Mouse (Mus musculus) left cerebral cortex, postnatal 10 days (tissue): ENCODE measurements around the gene Flad1. TPM values are rescaled to one million over a fixed set of nuclear protein-coding genes. Genes with fewer than 3 reads are reported as not detected.
A peak's percentile ranks its signal among the peaks of the same experiment; 100 is the strongest.

Experiments
- DNase-seq, 2 experiments: peaks; one replicate each; pipeline ENCODE4 v3.0.0; 2021 to 2022; ENCODE audit warnings: low spot score in 2 of 2, mixed read lengths in 1 of 2; ENCODE audit errors: extremely low spot score in 1 of 2
- intact Hi-C: fragments of 180-260 bp; cut with DNase I; formaldehyde crosslinking; loops from one replicate; pipeline ENCODE4 v1.15.1; 2025
- total RNA-seq, 2 experiments: library from RNA; stranded (reverse); gene quantifications; 2 replicates each; pipeline ENCODE4 v1.2.3; 2021

Flad1 gene
- total RNA-seq, 2 experiments from 2014 or later, result 31.9 to 32.7 TPM

- intact Hi-C loops, result no loop called here
- no peak for DNase-seq
Observed at GRCm38 (mm10) chr3:89365153-89365485, 46.6 kb downstream of the Flad1 start, which contains the start of gene Dcst1. TSS of gene Dcst1 (minus strand) at chr3:89365253.

- intact Hi-C loops, result no loop called here
- DNase-seq, result no peak
Observed at GRCm38 (mm10) chr3:89364631-89365030, 47.0 kb downstream of the Flad1 start.

GRCm38 (mm10) chr3:89361675-89362074, 50.0 kb downstream of the Flad1 start, which contains the start of gene Dcst2:
TSS of gene Dcst2 (plus strand) at chr3:89361975.
- intact Hi-C loops, result no loop called here
- no peak for DNase-seq

GRCm38 (mm10) chr3:89360237-89360636, 51.4 kb downstream of the Flad1 start:
- no peak for DNase-seq
- intact Hi-C loops, result no loop called here

- intact Hi-C loops, result no loop called here
- no peak for DNase-seq
Observed at GRCm38 (mm10) chr3:89359630-89360029, 52.0 kb downstream of the Flad1 start.

GRCm38 (mm10) chr3:89356029-89356428, 55.6 kb downstream of the Flad1 start:
- intact Hi-C loops, result no loop called here

GRCm38 (mm10) chr3:89355512-89355902, 56.2 kb downstream of the Flad1 start:
- DNase-seq, result no peak
- intact Hi-C loops, result no loop called here

More at GRCm38 (mm10) chr3:89356029-89356428, 55.6 kb downstream of the Flad1 start:
- no peak for DNase-seq

- peak in 1 of 2 experiments; percentile 88 for DNase-seq
- intact Hi-C loops, result loop anchor here (5.0 kb wide), 1 partner anchor 38 kb away; no protein-coding TSS in a partner anchor
Observed at GRCm38 (mm10) chr3:89354816-89355511, 56.7 kb downstream of the Flad1 start.

- no peak for DNase-seq
- intact Hi-C loops, result loop anchor here (5.0 kb wide), 1 partner anchor 34 kb away; no protein-coding TSS in a partner anchor
Observed at GRCm38 (mm10) chr3:89351271-89351670, 60.4 kb downstream of the Flad1 start.

Other genes with a start within 250 kb of the Flad1 start
- 10 to 100 TPM; 42.3 to 47.3 TPM for gene Clk2, start 247.1 kb downstream of the Flad1 start, total RNA-seq
- 10 to 100 TPM; 80.5 to 81.1 TPM for gene Scamp3, start 234.4 kb downstream of the Flad1 start, total RNA-seq
- gene Fam189b, start 228.7 kb downstream of the Flad1 start, total RNA-seq, result 10 to 100 TPM; 59.6 to 66.2 TPM
- 10 to 100 TPM; 66.2 to 68.0 TPM for gene Gba, start 208.9 kb downstream of the Flad1 start, total RNA-seq
- gene Thbs3, start 196.7 kb downstream of the Flad1 start, total RNA-seq, result 10 to 100 TPM; 27.8 to 31.4 TPM
- gene Mtx1, start 184.8 kb downstream of the Flad1 start, total RNA-seq, result 100 to 1,000 TPM in 1 of 2 experiments, 10 to 100 TPM in 1; 98.6 to 102 TPM
- gene Muc1, start 182.8 kb downstream of the Flad1 start, total RNA-seq, result 1 to 10 TPM in 1 of 2 experiments, under 1 TPM in 1; 0.58 to 1.8 TPM
- 10 to 100 TPM; 72.1 to 92.1 TPM for gene Krtcap2, start 165.9 kb downstream of the Flad1 start, total RNA-seq
- gene Trim46, start 165.6 kb downstream of the Flad1 start, total RNA-seq, result 100 to 1,000 TPM; 112 to 118 TPM
- 10 to 100 TPM; 47.1 to 51.1 TPM for gene Dpm3, start 152.5 kb downstream of the Flad1 start, total RNA-seq
- gene Slc50a1, start 141.3 kb downstream of the Flad1 start, total RNA-seq, result 10 to 100 TPM; 17.9 to 22.3 TPM
- 1 to 10 TPM; 3.3 to 4.4 TPM for gene Efna1, start 130.7 kb downstream of the Flad1 start, total RNA-seq
- 10 to 100 TPM; 47.7 to 56.7 TPM for gene Efna3, start 88.9 kb downstream of the Flad1 start, total RNA-seq
- 1 to 10 TPM in 1 of 2 experiments, under 1 TPM in 1; 0.34 to 1.1 TPM for gene Efna4, start 73.8 kb downstream of the Flad1 start, total RNA-seq
- 10 to 100 TPM; 93.0 to 96.9 TPM for gene Adam15, start 61.9 kb downstream of the Flad1 start, total RNA-seq
- under 1 TPM; 0.39 to 0.41 TPM for gene Dcst2, start 49.9 kb downstream of the Flad1 start, total RNA-seq
- gene Dcst1, start 46.6 kb downstream of the Flad1 start, total RNA-seq, result not detected
- 1 to 10 TPM; 6.9 TPM for gene Zbtb7b, start 17.1 kb downstream of the Flad1 start, total RNA-seq
- gene Lenep, start 9.1 kb downstream of the Flad1 start, total RNA-seq, result not detected
- 1 to 10 TPM; 7.4 to 8.0 TPM for gene Cks1b, start 6.5 kb upstream of the Flad1 start, total RNA-seq
- 10 to 100 TPM; 12.2 to 13.8 TPM for gene Shc1, start 6.6 kb upstream of the Flad1 start, total RNA-seq
- gene Pygo2, start 18.3 kb upstream of the Flad1 start, total RNA-seq, result 10 to 100 TPM; 46.0 to 50.6 TPM
- gene Pbxip1, start 24.8 kb upstream of the Flad1 start, total RNA-seq, result 10 to 100 TPM; 32.8 to 33.8 TPM
- gene Pmvk, start 42.7 kb upstream of the Flad1 start, total RNA-seq, result 10 to 100 TPM; 43.4 to 45.9 TPM
- 10 to 100 TPM; 22.9 to 23.7 TPM for gene Kcnn3, start 108.3 kb upstream of the Flad1 start, total RNA-seq